Mouse (Mus musculus) frontal cortex, postnatal 10 days (tissue): ENCODE measurements around the gene Pip5k1c.

ENCODE experiments used
- DNase-seq, 2 experiments: peaks; one replicate each; pipeline ENCODE4 v3.0.0; 2022; ENCODE audit warnings: low spot score in 2 of 2, mixed read lengths in 1 of 2

Gene Pip5k1c

DNA sequence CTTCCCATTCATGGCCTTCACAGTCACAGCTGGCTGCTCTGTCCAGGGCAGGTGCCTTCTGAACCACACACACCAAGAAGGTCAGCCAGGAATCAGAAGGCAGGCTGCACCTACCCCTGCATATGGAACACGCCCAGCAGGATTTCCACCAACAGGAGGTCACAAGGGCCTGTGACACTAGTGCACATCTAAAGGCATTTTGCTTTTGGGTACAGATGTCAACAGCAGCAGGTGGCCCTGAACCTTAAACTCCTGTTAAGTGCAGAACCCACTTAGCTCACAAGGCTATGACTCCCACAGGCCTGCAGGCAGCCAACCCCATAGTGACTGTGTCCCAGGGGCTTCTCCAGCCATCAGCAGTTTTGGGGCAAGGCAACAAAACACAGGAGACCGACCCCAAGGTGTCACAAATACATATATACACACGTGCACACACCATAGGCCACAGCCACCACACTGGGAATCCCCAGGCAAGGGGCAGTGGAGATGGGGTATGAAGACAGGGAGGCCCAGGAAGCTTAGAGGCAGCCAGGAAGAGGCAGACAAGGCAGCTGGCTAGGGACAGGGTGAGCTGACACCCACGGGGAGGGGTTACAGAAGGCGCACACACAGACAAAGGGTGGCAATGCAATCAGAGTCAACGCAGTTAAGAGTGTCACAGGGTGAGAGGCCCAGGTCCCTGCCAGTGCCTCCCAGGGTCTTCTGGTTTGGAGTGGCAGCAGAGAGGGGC, 73.9 kb downstream of the Pip5k1c start:
- DNase-seq = no peak

DNA sequence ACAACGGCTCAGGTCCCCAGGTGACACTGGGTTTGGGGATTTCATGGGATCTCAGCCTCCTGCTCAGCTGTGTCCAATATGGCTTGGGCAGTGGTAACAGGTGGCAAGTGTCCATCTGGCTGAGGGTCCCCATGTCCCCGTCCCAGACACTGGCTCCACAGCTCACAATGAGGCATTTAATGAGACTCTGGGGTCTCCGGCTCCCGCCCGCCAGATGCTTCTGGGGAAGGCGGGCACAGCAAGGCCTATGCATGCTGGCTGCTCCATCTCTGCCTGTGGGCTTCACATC, 74.4 kb downstream of the Pip5k1c start:
- no peak for DNase-seq
